Mouse (Mus musculus): ENCODE results near the gene Abcc4. TPM values are rescaled to one million over a fixed set of nuclear protein-coding genes. Genes with fewer than 3 reads are reported as not detected.

The Abcc4 gene
- total and polyA plus RNA-seq, 3 experiments: 5.7 to 9.8 (median 9.1) TPM

GRCm38 (mm10) chr14:118662625-118663276 is 43.3 kb downstream of the Abcc4 start:
- Histone ChIP-seq H3K4me1 (ENCODE audit: control insufficient read depth, insufficient read depth, low read length) (peaks cover 7% of the 10 kb centered on the region), H3K9ac (ENCODE audit: low read depth, low read length) (no peak overlapping the region), H3K36me3 (ENCODE audit: control insufficient read depth, insufficient read depth, low read length) (no peaks in the 10 kb centered on the region), H3K79me2 (replicated peaks; ENCODE audit: control insufficient read depth, insufficient read depth, low read length) (no peaks in the 10 kb centered on the region), H3K27ac (no peak overlapping the region), H3K4me3 (no peak overlapping the region), H3K27me3 (ENCODE audit: control insufficient read depth, insufficient read depth, low read length) (no peaks in the 10 kb centered on the region)
- intact Hi-C loops (cut with DNase I): no loop called here
- DNase-seq: no peak
- no peak for TF ChIP-seq CTCF (IDR thresholded peaks at IDR 0.05)
- TF ChIP-seq POLR2A (IDR thresholded peaks at IDR 0.05; ENCODE audit: insufficient read depth, low read depth, low read length): no peak
- TF ChIP-seq EP300 (IDR thresholded peaks at IDR 0.05; ENCODE audit: insufficient read depth, low read depth, low read length): no peak
- 86% methylated on average over 18 of the region's 18 CpGs for WGBS

GRCm38 (mm10) chr14:118662124-118662523 is 43.9 kb downstream of the Abcc4 start:
- Histone ChIP-seq H3K4me1 (ENCODE audit: control insufficient read depth, insufficient read depth, low read length) (peaks cover 5% of the 10 kb centered on the region), H3K4me3 (no peak overlapping the region), H3K27me3 (ENCODE audit: control insufficient read depth, insufficient read depth, low read length) (no peaks in the 10 kb centered on the region), H3K27ac (no peak overlapping the region), H3K36me3 (ENCODE audit: control insufficient read depth, insufficient read depth, low read length) (no peaks in the 10 kb centered on the region), H3K79me2 (replicated peaks; ENCODE audit: control insufficient read depth, insufficient read depth, low read length) (no peaks in the 10 kb centered on the region), H3K9ac (ENCODE audit: low read depth, low read length) (no peak overlapping the region)
- WGBS: 78% methylated on average over 10 of the region's 10 CpGs
- no peak for DNase-seq
- intact Hi-C loops (cut with DNase I): no loop called here
- no peak for TF ChIP-seq EP300 (IDR thresholded peaks at IDR 0.05; ENCODE audit: insufficient read depth, low read depth, low read length)
- TF ChIP-seq POLR2A (IDR thresholded peaks at IDR 0.05; ENCODE audit: insufficient read depth, low read depth, low read length): no peak
- TF ChIP-seq CTCF (IDR thresholded peaks at IDR 0.05): no peak

- no peak overlapping the region for H3K4me3 ChIP-seq
- no peak overlapping the region for H3K27ac ChIP-seq
- DNase-seq: no peak
- intact Hi-C loops (cut with DNase I): no loop called here
- no peak overlapping the region for H3K9ac ChIP-seq (ENCODE audit: low read depth, low read length)
- TF ChIP-seq EP300 (IDR thresholded peaks at IDR 0.05; ENCODE audit: insufficient read depth, low read depth, low read length) (no peak), CTCF (IDR thresholded peaks at IDR 0.05) (no peak), POLR2A (IDR thresholded peaks at IDR 0.05; ENCODE audit: insufficient read depth, low read depth, low read length) (no peak)
- H3K36me3 ChIP-seq (ENCODE audit: control insufficient read depth, insufficient read depth, low read length): no peaks in the 10 kb centered on the region
- H3K4me1 ChIP-seq (ENCODE audit: control insufficient read depth, insufficient read depth, low read length): peaks cover 3% of the 10 kb centered on the region
- H3K79me2 ChIP-seq (replicated peaks; ENCODE audit: control insufficient read depth, insufficient read depth, low read length): no peaks in the 10 kb centered on the region
- H3K27me3 ChIP-seq (ENCODE audit: control insufficient read depth, insufficient read depth, low read length): no peaks in the 10 kb centered on the region
These were observed 46.8 kb downstream of the Abcc4 start for GRCm38 (mm10) chr14:118659230-118659629.

- H3K4me1 ChIP-seq (ENCODE audit: control insufficient read depth, insufficient read depth, low read length): peaks cover 3% of the 10 kb centered on the region
- no peak overlapping the region for H3K27ac ChIP-seq
- 54% methylated on average over 8 of the region's 8 CpGs for WGBS
- no peaks in the 10 kb centered on the region for H3K27me3 ChIP-seq (ENCODE audit: control insufficient read depth, insufficient read depth, low read length)
- no peak for TF ChIP-seq POLR2A (IDR thresholded peaks at IDR 0.05; ENCODE audit: insufficient read depth, low read depth, low read length)
- no peak for TF ChIP-seq CTCF (IDR thresholded peaks at IDR 0.05)
- TF ChIP-seq EP300 (IDR thresholded peaks at IDR 0.05; ENCODE audit: insufficient read depth, low read depth, low read length): no peak
- no peak for DNase-seq
- no peaks in the 10 kb centered on the region for H3K79me2 ChIP-seq (replicated peaks; ENCODE audit: control insufficient read depth, insufficient read depth, low read length)
- no peaks in the 10 kb centered on the region for H3K36me3 ChIP-seq (ENCODE audit: control insufficient read depth, insufficient read depth, low read length)
- no peak overlapping the region for H3K9ac ChIP-seq (ENCODE audit: low read depth, low read length)
- intact Hi-C loops (cut with DNase I): no loop called here
- no peak overlapping the region for H3K4me3 ChIP-seq
These were observed 47.7 kb downstream of the Abcc4 start for GRCm38 (mm10) chr14:118658328-118658692.

- no peak overlapping the region for H3K9ac ChIP-seq (ENCODE audit: low read depth, low read length)
- intact Hi-C loops (cut with DNase I): no loop called here
- WGBS: 58% methylated on average over 20 of the region's 20 CpGs
These were observed 48.2 kb downstream of the Abcc4 start for GRCm38 (mm10) chr14:118657673-118658327.

GRCm38 (mm10) chr14:118657206-118657605 is 48.8 kb downstream of the Abcc4 start:
- 56% methylated on average over 4 of the region's 4 CpGs for WGBS

More at GRCm38 (mm10) chr14:118657673-118658327, 48.2 kb downstream of the Abcc4 start:
- no peak for DNase-seq
- no peak overlapping the region for H3K27ac ChIP-seq
- H3K79me2 ChIP-seq (replicated peaks; ENCODE audit: control insufficient read depth, insufficient read depth, low read length): no peaks in the 10 kb centered on the region
- no peak overlapping the region for H3K4me3 ChIP-seq
- H3K27me3 ChIP-seq (ENCODE audit: control insufficient read depth, insufficient read depth, low read length): no peaks in the 10 kb centered on the region
- TF ChIP-seq CTCF (IDR thresholded peaks at IDR 0.05): no peak
- no peak for TF ChIP-seq EP300 (IDR thresholded peaks at IDR 0.05; ENCODE audit: insufficient read depth, low read depth, low read length)
- TF ChIP-seq POLR2A (IDR thresholded peaks at IDR 0.05; ENCODE audit: insufficient read depth, low read depth, low read length): no peak
- H3K4me1 ChIP-seq (ENCODE audit: control insufficient read depth, insufficient read depth, low read length): peaks cover 3% of the 10 kb centered on the region
- H3K36me3 ChIP-seq (ENCODE audit: control insufficient read depth, insufficient read depth, low read length): no peaks in the 10 kb centered on the region

More at GRCm38 (mm10) chr14:118657206-118657605, 48.8 kb downstream of the Abcc4 start:
- Histone ChIP-seq H3K79me2 (replicated peaks; ENCODE audit: control insufficient read depth, insufficient read depth, low read length) (no peaks in the 10 kb centered on the region), H3K27ac (no peak overlapping the region), H3K9ac (ENCODE audit: low read depth, low read length) (no peak overlapping the region), H3K4me3 (no peak overlapping the region), H3K36me3 (ENCODE audit: control insufficient read depth, insufficient read depth, low read length) (no peaks in the 10 kb centered on the region), H3K4me1 (ENCODE audit: control insufficient read depth, insufficient read depth, low read length) (peaks cover 3% of the 10 kb centered on the region), H3K27me3 (ENCODE audit: control insufficient read depth, insufficient read depth, low read length) (no peaks in the 10 kb centered on the region)
- intact Hi-C loops (cut with DNase I): no loop called here
- TF ChIP-seq EP300 (IDR thresholded peaks at IDR 0.05; ENCODE audit: insufficient read depth, low read depth, low read length): no peak
- TF ChIP-seq POLR2A (IDR thresholded peaks at IDR 0.05; ENCODE audit: insufficient read depth, low read depth, low read length): no peak
- no peak for TF ChIP-seq CTCF (IDR thresholded peaks at IDR 0.05)
- DNase-seq: no peak

Data from heart, adult 2 months (tissue).